Mouse (Mus musculus) kidney, postnatal 0 days (tissue): ENCODE results near the gene Gm21964. TPM values are rescaled to one million over a fixed set of nuclear protein-coding genes. Genes with fewer than 3 reads are reported as not detected.

Source experiments
- ATAC-seq: fragments of 200-750 bp; cut with Nextera tagmentation; replicated peaks from 2 replicates; pipeline ENCODE4 v1.8.0; 2017; ENCODE audit warnings: low read depth, moderate number of reproducible peaks, moderate TSS enrichment, moderate library complexity; ENCODE audit not compliant: low FRiP score
- DNase-seq: peaks from one replicate; pipeline ENCODE4 v3.0.0-alpha.2; 2016; ENCODE audit warnings: low spot score
- H3K27ac ChIP-seq: fragments of 300-500 bp; sonication (generic); 2 replicates; pipeline ENCODE4 v1.5.1; 2014; ENCODE audit warnings: mild to moderate bottlenecking
- H3K27me3 ChIP-seq: fragments of 300-500 bp; sonication (generic); 2 replicates; pipeline ENCODE4 v1.6.1; 2014; ENCODE audit warnings: low read length, mixed read lengths; ENCODE audit not compliant: insufficient read depth
- H3K36me3 ChIP-seq: fragments of 300-500 bp; sonication (generic); 2 replicates; pipeline ENCODE4 v1.6.1; 2014; ENCODE audit warnings: low read length, mixed read lengths; ENCODE audit not compliant: insufficient read depth
- H3K4me1 ChIP-seq: fragments of 300-500 bp; sonication (generic); replicated peaks from 2 replicates; pipeline ENCODE4 v1.6.1; 2014; ENCODE audit warnings: antibody characterized with exemption, low read length, mixed read lengths; ENCODE audit not compliant: insufficient read depth
- H3K4me2 ChIP-seq: fragments of 300-500 bp; sonication (generic); 2 replicates; pipeline ENCODE4 v1.6.1; 2014; ENCODE audit warnings: mild to moderate bottlenecking, low read length, moderate library complexity, mixed read lengths
- H3K4me3 ChIP-seq: fragments of 300-500 bp; sonication (generic); replicated peaks from 2 replicates; pipeline ENCODE4 v1.5.1; 2014; ENCODE audit warnings: low read depth, low read length
- H3K9ac ChIP-seq: fragments of 300-500 bp; sonication (generic); 2 replicates; pipeline ENCODE4 v1.6.1; 2014; ENCODE audit warnings: low read depth, low read length
- H3K9me3 ChIP-seq: fragments of 300-500 bp; sonication (generic); replicated peaks from 2 replicates; pipeline ENCODE4 v1.6.1; 2016; ENCODE audit warnings: low read length, inconsistent platforms, mixed read lengths
- CTCF ChIP-seq: IDR thresholded peaks from 2 replicates; pipeline ENCODE4 v1.5.1; 2016; ENCODE audit warnings: antibody characterized with exemption, low read depth, mild to moderate bottlenecking, moderate library complexity
- WGBS: fragments of 180-500 bp; shearing (Covaris S2); extraction: QIAGEN DNeasy Blood & Tissue Kit; methylation state at CpG from one replicate; pipeline ENCODE4 v1.1.7; 2014; 5-methylcytosine and 5-hydroxymethylcytosine counted together
- polyA plus RNA-seq: library from polyadenylated mRNA; unstranded; fragments of >200 nt; fragmentation: Nextera tagmentation; extraction: Ambion mirVana; gene quantifications from 2 replicates; pipeline ENCODE4 v1.2.1, GENCODE M21; 2015

Gene Gm21964
- polyA plus RNA-seq, 1 experiment from 2014 or later, result not detected

DNA sequence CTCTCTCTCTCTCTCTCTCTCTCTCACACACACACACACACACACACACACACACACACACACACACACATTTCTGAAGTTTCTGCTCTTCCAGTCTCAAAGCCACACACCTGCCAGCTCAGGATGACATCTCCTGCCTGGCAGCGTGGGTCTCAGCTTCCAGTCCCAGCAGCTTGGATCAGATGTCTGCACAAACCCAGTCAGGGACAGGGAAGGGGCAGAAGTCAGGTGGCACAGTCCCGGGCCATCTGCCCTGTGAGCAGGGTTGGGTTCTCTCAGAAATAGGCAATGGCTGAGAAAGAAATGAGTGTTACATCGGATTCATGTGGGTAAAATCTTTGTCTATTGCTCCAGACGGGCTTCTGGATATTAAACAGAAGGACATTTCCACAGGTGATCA, 39.8 kb downstream of the Gm21964 start:
- no peak for TF ChIP-seq CTCF
- ATAC-seq (no peak), DNase-seq (no peak)
- Histone ChIP-seq H3K9me3 (no peaks in the 10 kb centered on the region), H3K4me3 (no peak overlapping the region), H3K27me3 (no peaks in the 10 kb centered on the region), H3K4me1 (no peaks in the 10 kb centered on the region), H3K9ac (no peak overlapping the region), H3K4me2 (no peak overlapping the region), H3K36me3 (no peaks in the 10 kb centered on the region), H3K27ac (no peak overlapping the region)
- WGBS, result 46% methylated on average over 4 of the region's 4 CpGs

DNA sequence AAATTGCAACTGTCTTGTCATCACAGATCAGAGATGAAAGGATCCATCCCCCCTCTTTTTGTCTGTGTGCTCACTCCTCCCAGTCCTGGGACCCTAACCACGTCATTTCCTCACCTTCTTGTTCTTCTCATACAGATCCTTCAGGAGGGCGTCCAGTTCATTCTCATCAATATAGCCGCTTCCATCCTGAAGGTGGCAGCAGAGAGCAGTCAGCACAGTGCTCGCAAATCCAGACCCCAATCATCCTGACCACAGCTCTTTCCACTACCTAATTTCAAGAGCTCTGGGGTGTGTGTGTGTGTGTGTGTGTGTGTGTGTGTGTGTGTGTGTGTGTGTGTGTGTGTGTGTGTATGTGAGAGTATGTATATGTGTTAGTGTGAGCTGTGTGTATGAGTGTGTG, 44.5 kb downstream of the Gm21964 start:
- WGBS, result 0% methylated on average over 4 of the region's 4 CpGs
- H3K36me3 ChIP-seq, result no peaks in the 10 kb centered on the region
- ATAC-seq, result no peak
- H3K9me3 ChIP-seq, result no peaks in the 10 kb centered on the region
- H3K9ac ChIP-seq, result no peak overlapping the region
- no peak overlapping the region for H3K4me2 ChIP-seq
- no peaks in the 10 kb centered on the region for H3K27me3 ChIP-seq
- peak; percentile 76 for DNase-seq
- H3K4me3 ChIP-seq, result no peak overlapping the region
- TF ChIP-seq CTCF, result peak; percentile 87
- no peaks in the 10 kb centered on the region for H3K4me1 ChIP-seq
- no peak overlapping the region for H3K27ac ChIP-seq

DNA sequence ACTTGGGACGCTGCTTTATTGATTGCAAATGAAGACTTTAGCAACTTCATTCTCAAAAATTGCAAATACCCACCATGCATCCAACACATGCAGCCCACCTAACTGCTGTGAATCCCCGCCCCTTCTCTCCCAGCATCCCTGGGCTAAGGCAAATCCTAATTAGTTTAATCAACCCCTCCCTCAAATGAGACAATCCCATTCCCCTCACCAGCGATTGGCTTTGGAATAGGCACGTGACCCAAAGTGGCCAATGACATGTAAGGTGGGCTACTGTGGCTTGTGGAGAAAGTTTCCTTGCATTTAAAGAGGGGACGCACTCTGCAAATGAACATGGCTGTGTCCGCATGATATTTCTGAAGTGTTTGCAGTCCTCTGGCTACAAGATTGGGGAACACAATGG, 51.9 kb downstream of the Gm21964 start:
- no peak overlapping the region for H3K9ac ChIP-seq
- no peaks in the 10 kb centered on the region for H3K4me1 ChIP-seq
- ATAC-seq, result no peak
- TF ChIP-seq CTCF, result no peak
- H3K9me3 ChIP-seq, result no peaks in the 10 kb centered on the region
- 82% methylated on average over 6 of the region's 6 CpGs for WGBS
- H3K4me2 ChIP-seq, result no peak overlapping the region
- no peak for DNase-seq
- no peaks in the 10 kb centered on the region for H3K27me3 ChIP-seq
- H3K36me3 ChIP-seq, result no peaks in the 10 kb centered on the region
- H3K27ac ChIP-seq, result no peak overlapping the region
- H3K4me3 ChIP-seq, result no peak overlapping the region

Other genes starting within 250 kb of the Gm21964 start
- 1.6 and 1.8 TPM in 2 replicates for gene Phlpp2, start 232.7 kb upstream of the Gm21964 start, polyA plus RNA-seq
- gene Marveld3, start 139.0 kb upstream of the Gm21964 start, polyA plus RNA-seq, result 8.2 and 8.4 TPM in 2 replicates
- gene Tat, start 110.8 kb upstream of the Gm21964 start, polyA plus RNA-seq, result not detected in 2 replicates
- 0.14 TPM in 1 of 2 replicates, not detected in the other for gene Chst4, start 61.5 kb upstream of the Gm21964 start, polyA plus RNA-seq
- gene Zfp612, start 21.5 kb upstream of the Gm21964 start, polyA plus RNA-seq, result 5.1 and 5.6 TPM in 2 replicates
- not detected in 2 replicates for gene Gm17720, start 1.5 kb downstream of the Gm21964 start, polyA plus RNA-seq
- not detected in 2 replicates for gene Calb2, start 67.0 kb downstream of the Gm21964 start, polyA plus RNA-seq
- gene Cmtr2, start 114.5 kb downstream of the Gm21964 start, polyA plus RNA-seq, result 8.0 and 9.2 TPM in 2 replicates
- gene Hydin, start 165.8 kb downstream of the Gm21964 start, polyA plus RNA-seq, result 0.03 TPM in 1 of 2 replicates, not detected in the other